Mouse (Mus musculus): Measurements from ENCODE around the gene Birc6. TPM values are rescaled to one million over a fixed set of nuclear protein-coding genes. Genes with fewer than 3 reads are reported as not detected.

Birc6 gene
- polyA plus RNA-seq, 1 experiment from 2014 or later, result 74.6 TPM

DNA sequence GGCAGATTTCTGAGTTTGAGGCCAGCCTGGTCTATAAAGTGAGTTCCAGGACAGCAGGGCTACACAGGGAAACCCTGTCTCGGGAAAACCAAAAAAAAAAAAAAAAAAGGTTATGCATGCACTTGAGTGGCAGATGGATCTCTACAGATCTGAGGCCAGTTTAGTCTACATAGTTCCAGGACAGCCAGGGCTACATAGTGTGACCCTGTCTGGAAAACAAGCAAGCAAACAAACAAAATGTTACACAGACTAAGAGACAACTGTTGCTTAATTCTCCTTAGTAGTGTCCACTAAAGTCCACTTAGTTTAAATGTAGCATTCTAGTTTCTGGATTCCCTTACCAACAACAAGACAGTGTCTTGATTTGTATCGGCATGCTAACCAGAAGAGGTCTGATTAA is 2.0 kb upstream of the Birc6 start:
- H3K4me3 ChIP-seq, result no peak overlapping the region
- H3K4me2 ChIP-seq, result no peak overlapping the region
- ATAC-seq (ENCODE audit: low FRiP score, low read depth), result no peak
- WGBS, result 84% methylated on average over 2 of the region's 2 CpGs
- H3K27ac ChIP-seq (replicated peaks), result no peak overlapping the region
- peaks cover 24% of the 10 kb centered on the region for H3K4me1 ChIP-seq (replicated peaks)
- no peaks in the 10 kb centered on the region for H3K36me3 ChIP-seq
- H3K9ac ChIP-seq, result no peak overlapping the region
- no peaks in the 10 kb centered on the region for H3K27me3 ChIP-seq
- no peaks in the 10 kb centered on the region for H3K9me3 ChIP-seq

DNA sequence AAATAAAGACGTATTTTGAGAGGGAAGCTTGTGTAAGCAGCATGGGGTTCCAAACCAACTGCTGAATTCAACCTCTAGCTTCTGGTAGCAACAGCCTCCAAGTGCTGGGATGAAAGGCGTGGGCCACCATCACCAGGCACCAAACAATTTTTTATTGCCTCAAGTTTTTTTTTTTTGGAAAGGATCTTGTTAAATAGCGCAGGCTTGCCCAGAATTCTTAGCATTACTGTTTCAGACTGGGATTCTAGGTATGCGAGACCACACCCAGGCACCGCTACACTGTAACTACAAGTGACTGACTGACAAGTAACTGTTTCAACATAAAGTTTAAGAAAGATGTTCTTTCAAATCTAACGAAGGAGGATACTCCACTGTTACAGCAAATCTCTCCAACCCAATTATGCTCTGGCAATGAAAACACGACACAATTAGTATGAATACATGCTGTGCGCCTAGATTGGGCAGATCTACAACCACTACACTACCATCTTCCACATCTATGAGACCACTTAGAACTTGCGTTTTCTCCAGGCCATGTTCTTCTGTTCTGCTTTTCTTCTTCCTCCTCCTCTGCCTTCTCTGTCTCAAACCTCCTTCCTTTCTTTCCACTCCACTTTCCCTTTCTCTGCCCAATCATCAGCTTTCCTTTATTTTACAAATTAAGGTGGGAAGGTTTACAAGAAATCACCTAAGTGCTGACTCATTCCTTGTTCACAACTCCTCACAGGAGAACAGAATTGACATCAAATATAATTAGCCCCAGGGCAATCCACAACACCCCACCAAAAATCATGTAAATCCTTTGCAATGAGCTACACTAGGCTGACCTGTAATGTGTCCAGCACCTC is 1.1 kb upstream of the Birc6 start:
- H3K27ac ChIP-seq (replicated peaks), result peak overlapping the region; percentile 98
- 90% methylated on average over 9 of the region's 9 CpGs for WGBS
- ATAC-seq (ENCODE audit: low FRiP score, low read depth), result no peak

DNA sequence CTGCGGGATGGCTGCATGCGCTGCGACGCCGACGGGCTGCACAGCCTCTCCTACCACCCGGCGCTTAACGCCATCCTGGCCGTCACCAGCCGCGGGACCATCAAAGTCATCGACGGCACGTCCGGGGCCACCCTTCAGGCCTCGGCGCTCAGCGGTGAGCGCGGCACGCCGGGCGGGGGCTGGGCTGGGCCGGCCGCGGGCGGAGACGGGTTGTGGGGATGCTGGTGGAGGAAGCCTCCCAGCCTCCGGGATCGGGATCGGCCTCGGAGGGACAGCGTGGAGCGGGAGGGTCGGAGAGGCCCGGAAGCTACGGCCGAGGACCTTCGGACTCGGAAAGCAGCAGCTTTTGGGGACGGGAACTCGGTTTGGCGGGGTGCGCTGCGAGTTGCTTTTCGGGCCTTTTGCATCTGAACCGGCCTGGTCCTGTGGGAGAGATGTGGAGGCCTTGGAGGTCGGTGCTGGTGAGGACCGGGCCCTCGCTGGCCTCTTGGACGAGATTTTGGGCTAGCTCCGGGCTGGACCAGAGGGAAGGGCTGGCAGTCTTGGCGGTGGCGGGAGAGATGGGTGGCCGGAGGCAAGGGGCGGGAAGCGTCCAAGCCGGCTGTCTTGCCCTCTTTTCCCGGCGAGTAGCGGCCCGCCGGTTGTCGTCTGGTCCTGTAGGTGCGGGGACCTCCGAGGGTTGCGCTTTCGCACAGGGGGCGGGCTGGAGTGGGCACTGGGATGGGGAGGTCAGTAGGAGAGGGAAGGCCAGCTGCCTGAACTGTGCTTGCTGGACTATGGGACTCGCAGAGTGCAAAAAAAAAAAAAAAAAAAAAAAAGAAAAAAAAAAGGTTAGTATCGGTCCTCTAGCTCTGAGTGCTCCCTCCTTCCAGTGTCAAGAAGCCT is 795 bp downstream of the Birc6 start:
- H3K4me3 ChIP-seq, result peak overlapping the region; percentile 99
- 0% methylated on average over 63 of the region's 72 CpGs for WGBS
- peak overlapping the region; percentile 98 for H3K27ac ChIP-seq (replicated peaks)
- no peaks in the 10 kb centered on the region for H3K9me3 ChIP-seq
- peak overlapping the region; percentile 99 for H3K9ac ChIP-seq
- H3K4me1 ChIP-seq (replicated peaks), result peaks cover 24% of the 10 kb centered on the region
- no peaks in the 10 kb centered on the region for H3K27me3 ChIP-seq
- peak overlapping the region; percentile 67 for H3K4me2 ChIP-seq
- H3K36me3 ChIP-seq, result no peaks in the 10 kb centered on the region
- ATAC-seq (ENCODE audit: low FRiP score, low read depth), result peak; percentile 57; the same call in 1 of the 2 replicates

More for the DNA sequence above, 1.1 kb upstream of the Birc6 start:
- Histone ChIP-seq H3K9ac (peak overlapping the region; percentile 57), H3K27me3 (no peaks in the 10 kb centered on the region), H3K4me1 (replicated peaks) (peaks cover 24% of the 10 kb centered on the region), H3K9me3 (no peaks in the 10 kb centered on the region), H3K4me3 (peak overlapping the region; percentile 99), H3K4me2 (peak overlapping the region; percentile 59), H3K36me3 (no peaks in the 10 kb centered on the region)

DNA sequence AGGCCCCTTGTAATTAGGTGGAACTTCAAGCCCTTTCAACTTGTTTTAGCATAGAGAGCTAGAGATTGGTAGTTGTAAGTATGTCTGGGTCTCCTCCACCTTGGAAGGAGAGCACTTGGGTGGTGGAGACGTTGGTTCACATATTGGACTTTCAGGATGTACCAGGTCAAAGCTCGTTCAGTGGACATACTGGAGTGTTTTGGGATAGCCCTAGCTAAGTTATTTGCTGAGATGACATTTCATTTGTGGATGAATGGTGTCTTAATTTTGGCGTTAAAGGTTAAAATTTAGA is 1.4 kb downstream of the Birc6 start:
- peak overlapping the region; percentile 98 for H3K27ac ChIP-seq (replicated peaks)
- no peaks in the 10 kb centered on the region for H3K36me3 ChIP-seq
- ATAC-seq (ENCODE audit: low FRiP score, low read depth), result no peak
- no peaks in the 10 kb centered on the region for H3K9me3 ChIP-seq
- no peaks in the 10 kb centered on the region for H3K27me3 ChIP-seq
- H3K4me2 ChIP-seq, result peak overlapping the region; percentile 67
- H3K4me3 ChIP-seq, result peak overlapping the region; percentile 99
- 19% methylated on average over 3 of the region's 3 CpGs for WGBS
- peak overlapping the region; percentile 99 for H3K9ac ChIP-seq
- peaks cover 24% of the 10 kb centered on the region for H3K4me1 ChIP-seq (replicated peaks)

DNA sequence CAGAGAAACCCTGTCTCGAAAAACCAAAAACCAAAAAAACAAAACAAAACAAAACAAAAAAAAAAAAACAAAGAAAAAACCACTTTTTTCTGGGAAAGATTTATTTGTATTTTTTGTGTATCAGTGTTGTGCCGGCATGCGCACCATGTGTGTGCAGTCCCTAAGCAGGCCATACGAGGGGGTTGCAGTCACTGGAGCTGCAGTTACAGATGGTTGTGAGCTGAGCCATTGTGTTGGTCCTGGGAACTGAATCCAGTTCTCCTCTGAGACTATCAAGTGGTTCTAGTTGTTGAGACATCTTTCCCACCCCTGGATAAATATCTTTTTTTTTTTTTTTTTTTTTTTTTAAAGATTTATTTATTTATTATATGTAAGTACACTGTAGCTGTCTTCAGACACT is 6.9 kb downstream of the Birc6 start:
- H3K36me3 ChIP-seq, result no peaks in the 10 kb centered on the region
- WGBS, result 97% methylated on average over 4 of the region's 4 CpGs
- ATAC-seq (ENCODE audit: low FRiP score, low read depth), result no peak

DNA sequence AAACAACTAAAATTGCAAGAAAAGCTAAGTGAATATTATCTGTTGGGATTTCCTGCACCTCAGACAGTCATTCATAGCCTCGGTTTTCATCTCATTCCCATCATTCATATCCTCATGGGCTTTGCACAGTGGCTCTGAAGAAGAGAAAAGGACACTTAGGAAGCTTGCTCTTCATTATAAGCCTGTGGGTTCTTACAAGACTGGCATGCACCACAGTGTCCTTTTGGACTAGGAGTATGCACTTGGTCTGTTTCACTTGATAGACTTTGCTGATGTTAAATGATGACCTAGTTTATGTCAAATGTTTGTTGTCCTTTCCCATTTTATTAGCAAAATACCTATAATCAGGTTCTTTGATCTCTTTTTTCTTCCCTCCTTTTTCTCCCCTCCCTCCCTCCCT is 9.4 kb downstream of the Birc6 start:
- 71% methylated on average over 1 of the region's 1 CpGs for WGBS
- no peak overlapping the region for H3K9ac ChIP-seq
- no peaks in the 10 kb centered on the region for H3K9me3 ChIP-seq
- no peak overlapping the region for H3K4me2 ChIP-seq
- no peaks in the 10 kb centered on the region for H3K27me3 ChIP-seq
- H3K27ac ChIP-seq (replicated peaks), result no peak overlapping the region
- no peaks in the 10 kb centered on the region for H3K4me1 ChIP-seq (replicated peaks)
- ATAC-seq (ENCODE audit: low FRiP score, low read depth), result no peak
- no peaks in the 10 kb centered on the region for H3K36me3 ChIP-seq
- H3K4me3 ChIP-seq, result no peak overlapping the region

More for the DNA sequence above, 6.9 kb downstream of the Birc6 start:
- no peak overlapping the region for H3K9ac ChIP-seq
- no peaks in the 10 kb centered on the region for H3K9me3 ChIP-seq
- peaks cover 8% of the 10 kb centered on the region for H3K4me1 ChIP-seq (replicated peaks)
- H3K4me2 ChIP-seq, result no peak overlapping the region
- no peak overlapping the region for H3K27ac ChIP-seq (replicated peaks)
- no peak overlapping the region for H3K4me3 ChIP-seq
- H3K27me3 ChIP-seq, result no peaks in the 10 kb centered on the region

DNA sequence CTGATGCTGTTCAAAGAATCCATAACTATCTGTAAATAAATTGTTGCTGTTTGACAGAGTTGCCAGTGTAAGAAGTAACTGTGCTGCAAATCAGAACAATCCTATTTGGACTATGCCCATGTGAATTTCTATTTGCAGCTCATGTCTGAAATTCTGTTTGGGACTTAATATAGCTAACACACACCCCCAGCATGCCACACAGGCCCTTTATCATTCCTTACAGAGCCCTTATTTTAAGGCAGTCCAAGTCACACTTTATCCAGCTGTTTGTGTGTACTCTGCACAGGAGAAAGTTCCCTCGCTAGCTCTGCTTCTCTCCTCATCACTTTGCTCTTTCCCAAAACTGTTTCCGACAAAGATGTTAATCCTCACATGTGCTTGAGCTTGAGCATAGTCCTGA is 15.5 kb downstream of the Birc6 start:
- no peaks in the 10 kb centered on the region for H3K27me3 ChIP-seq
- H3K4me2 ChIP-seq, result no peak overlapping the region
- H3K36me3 ChIP-seq, result peaks cover 24% of the 10 kb centered on the region
- no peak overlapping the region for H3K4me3 ChIP-seq
- H3K9ac ChIP-seq, result no peak overlapping the region
- H3K27ac ChIP-seq (replicated peaks), result no peak overlapping the region
- WGBS, result 94% methylated on average over 2 of the region's 2 CpGs
- ATAC-seq (ENCODE audit: low FRiP score, low read depth), result no peak
- H3K4me1 ChIP-seq (replicated peaks), result no peaks in the 10 kb centered on the region
- no peaks in the 10 kb centered on the region for H3K9me3 ChIP-seq

DNA sequence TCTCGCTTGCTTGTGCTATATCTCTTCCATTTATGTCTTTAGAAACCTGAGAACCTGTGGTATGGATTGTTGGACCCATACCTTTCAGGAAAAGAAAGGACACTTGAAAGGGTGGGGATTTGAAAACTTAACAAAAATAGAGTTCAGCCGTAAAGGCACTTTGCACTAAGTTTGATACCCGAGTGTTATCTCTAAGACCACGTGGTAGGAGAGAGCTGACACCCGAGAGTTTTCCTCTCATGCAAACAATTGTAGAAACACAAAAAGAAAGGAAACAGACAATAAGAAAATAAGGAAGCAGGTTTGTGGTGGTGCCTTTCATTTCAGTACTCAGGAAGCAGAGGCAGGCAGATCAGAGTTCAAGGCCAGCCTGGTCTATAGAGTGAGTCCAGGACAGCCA is 26.0 kb downstream of the Birc6 start:
- H3K36me3 ChIP-seq, result peaks cover 17% of the 10 kb centered on the region
- no peak overlapping the region for H3K4me2 ChIP-seq
- H3K27ac ChIP-seq (replicated peaks), result no peak overlapping the region
- H3K4me3 ChIP-seq, result no peak overlapping the region
- H3K9me3 ChIP-seq, result no peaks in the 10 kb centered on the region
- no peak overlapping the region for H3K9ac ChIP-seq
- no peaks in the 10 kb centered on the region for H3K4me1 ChIP-seq (replicated peaks)
- no peak for ATAC-seq (ENCODE audit: low FRiP score, low read depth)
- 87% methylated on average over 5 of the region's 5 CpGs for WGBS
- H3K27me3 ChIP-seq, result no peaks in the 10 kb centered on the region

DNA sequence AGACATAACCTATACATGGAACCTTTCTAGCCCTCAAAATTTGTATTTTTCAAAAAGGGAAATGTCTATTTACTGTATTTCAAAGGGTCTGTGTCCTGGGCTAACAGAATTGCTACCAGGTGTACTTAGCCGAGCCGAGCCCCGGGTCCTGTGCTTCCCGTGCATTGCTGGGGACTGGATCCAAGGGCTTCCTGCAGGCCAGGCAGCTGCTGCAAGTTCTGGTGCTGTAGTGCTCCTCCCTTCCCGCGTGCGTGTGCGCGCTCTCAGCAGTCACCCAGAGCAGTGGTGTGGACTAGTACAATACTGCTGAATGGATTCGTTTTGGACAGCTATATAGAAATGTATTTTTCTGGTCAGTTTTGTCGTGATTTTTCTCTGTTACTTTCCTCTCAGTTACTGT is 31.8 kb downstream of the Birc6 start:
- Histone ChIP-seq H3K27me3 (no peaks in the 10 kb centered on the region), H3K4me3 (no peak overlapping the region), H3K4me1 (replicated peaks) (no peaks in the 10 kb centered on the region), H3K36me3 (0 out of 2 replicates have a peak, but pooled peaks cover 9% of the 10 kb centered on the region), H3K27ac (replicated peaks) (no peak overlapping the region), H3K9ac (no peak overlapping the region), H3K9me3 (no peaks in the 10 kb centered on the region), H3K4me2 (no peak overlapping the region)
- WGBS, result 92% methylated on average over 11 of the region's 11 CpGs
- ATAC-seq (ENCODE audit: low FRiP score, low read depth), result no peak

DNA sequence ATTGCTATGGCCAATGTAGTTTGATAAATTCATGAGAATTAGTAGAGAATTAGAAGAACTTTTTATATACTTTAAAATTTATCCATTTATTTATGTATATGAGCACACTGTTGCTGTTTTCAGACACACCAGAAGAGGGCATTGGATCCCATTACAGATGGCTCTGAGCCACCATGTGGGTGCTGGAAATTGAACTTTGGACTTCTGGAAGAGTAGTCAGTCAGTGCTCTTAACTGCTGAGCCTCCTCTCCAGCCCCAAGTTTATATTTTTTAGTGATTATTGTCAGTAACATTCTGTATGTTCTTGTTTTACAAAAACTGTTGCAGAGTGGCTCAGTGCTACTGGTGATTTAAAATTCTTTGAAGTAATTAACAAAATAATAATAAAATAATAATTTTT is 36.1 kb downstream of the Birc6 start:
- H3K4me2 ChIP-seq, result no peak overlapping the region
- no peak overlapping the region for H3K4me3 ChIP-seq
- H3K36me3 ChIP-seq, result peaks cover 17% of the 10 kb centered on the region
- H3K4me1 ChIP-seq (replicated peaks), result no peaks in the 10 kb centered on the region
- no peak for ATAC-seq (ENCODE audit: low FRiP score, low read depth)
- no peak overlapping the region for H3K9ac ChIP-seq
- no peak overlapping the region for H3K27ac ChIP-seq (replicated peaks)
- H3K9me3 ChIP-seq, result no peaks in the 10 kb centered on the region
- H3K27me3 ChIP-seq, result no peaks in the 10 kb centered on the region

DNA sequence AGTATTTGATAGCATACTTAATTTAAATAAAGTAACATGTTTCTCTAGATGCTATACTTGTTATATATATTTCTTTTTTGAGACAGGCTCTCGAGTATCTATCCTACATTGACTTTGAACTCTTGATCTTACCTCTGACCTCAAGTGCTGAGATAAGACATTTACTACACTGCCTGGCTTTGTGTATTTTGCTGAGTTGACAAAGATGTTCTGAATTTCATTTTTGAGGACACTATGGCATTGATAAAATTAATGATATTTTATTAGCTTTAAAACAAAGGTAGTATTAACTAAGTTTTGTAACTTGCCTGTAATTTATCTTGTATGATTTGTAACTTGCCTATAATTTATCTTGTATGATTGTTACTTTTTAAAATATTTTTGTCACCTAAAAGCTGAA is 41.1 kb downstream of the Birc6 start:
- WGBS, result 85% methylated on average over 1 of the region's 1 CpGs
- no peak for ATAC-seq (ENCODE audit: low FRiP score, low read depth)
- Histone ChIP-seq H3K9ac (no peak overlapping the region), H3K4me2 (no peak overlapping the region), H3K27me3 (no peaks in the 10 kb centered on the region), H3K27ac (replicated peaks) (no peak overlapping the region), H3K4me1 (replicated peaks) (no peaks in the 10 kb centered on the region), H3K4me3 (no peak overlapping the region), H3K36me3 (peaks cover 15% of the 10 kb centered on the region), H3K9me3 (no peaks in the 10 kb centered on the region)

DNA sequence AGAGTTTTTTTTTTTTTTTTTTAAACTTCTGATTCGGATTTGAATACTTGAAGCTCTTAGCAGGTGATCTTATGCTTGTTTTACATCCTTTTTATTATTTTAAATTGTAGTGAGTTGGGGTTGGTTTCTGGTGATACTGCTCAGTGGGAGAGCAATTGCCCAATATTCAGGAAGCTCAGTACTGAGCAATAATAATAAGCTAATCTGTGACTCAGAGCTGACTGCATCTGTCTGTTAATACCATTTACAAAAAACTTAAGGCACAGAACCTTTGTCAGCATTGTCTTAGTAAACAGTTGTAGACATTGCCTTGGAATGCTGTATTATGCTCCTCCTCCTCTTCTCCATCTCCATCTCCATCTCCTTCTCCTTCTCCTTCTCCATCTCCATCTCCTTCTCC is 42.5 kb downstream of the Birc6 start:
- 78% methylated on average over 1 of the region's 1 CpGs for WGBS
- Histone ChIP-seq H3K9ac (no peak overlapping the region), H3K27me3 (no peaks in the 10 kb centered on the region), H3K4me1 (replicated peaks) (no peaks in the 10 kb centered on the region), H3K27ac (replicated peaks) (no peak overlapping the region), H3K9me3 (no peaks in the 10 kb centered on the region), H3K36me3 (peaks cover 17% of the 10 kb centered on the region), H3K4me3 (no peak overlapping the region), H3K4me2 (no peak overlapping the region)
- ATAC-seq (ENCODE audit: low FRiP score, low read depth), result no peak
